Mouse (Mus musculus) gastrocnemius, postnatal 36 days (tissue): ENCODE data around the gene Aldh4a1. TPM values are rescaled to one million over a fixed set of nuclear protein-coding genes. Genes with fewer than 3 reads are reported as not detected.

ENCODE experiments used
- DNase-seq, 2 experiments: peaks; one replicate each; pipeline ENCODE4 v3.0.0; 2022
- intact Hi-C: fragments of 180-260 bp; cut with DNase I; formaldehyde crosslinking; loops from one replicate; pipeline ENCODE4 v1.15.1; 2025
- microRNA-seq, 2 experiments: library from miRNA; unstranded; fragments of <30 nt; microRNA quantifications; one replicate each; pipeline ENCODE4 v1.2.0; 2021
- total RNA-seq, 2 experiments: library from RNA; stranded (reverse); gene quantifications; 2 replicates each; pipeline ENCODE4 v1.2.3; 2021

Gene Aldh4a1
- total RNA-seq, 2 experiments from 2014 or later, result 63.9 to 75.8 TPM

DNA sequence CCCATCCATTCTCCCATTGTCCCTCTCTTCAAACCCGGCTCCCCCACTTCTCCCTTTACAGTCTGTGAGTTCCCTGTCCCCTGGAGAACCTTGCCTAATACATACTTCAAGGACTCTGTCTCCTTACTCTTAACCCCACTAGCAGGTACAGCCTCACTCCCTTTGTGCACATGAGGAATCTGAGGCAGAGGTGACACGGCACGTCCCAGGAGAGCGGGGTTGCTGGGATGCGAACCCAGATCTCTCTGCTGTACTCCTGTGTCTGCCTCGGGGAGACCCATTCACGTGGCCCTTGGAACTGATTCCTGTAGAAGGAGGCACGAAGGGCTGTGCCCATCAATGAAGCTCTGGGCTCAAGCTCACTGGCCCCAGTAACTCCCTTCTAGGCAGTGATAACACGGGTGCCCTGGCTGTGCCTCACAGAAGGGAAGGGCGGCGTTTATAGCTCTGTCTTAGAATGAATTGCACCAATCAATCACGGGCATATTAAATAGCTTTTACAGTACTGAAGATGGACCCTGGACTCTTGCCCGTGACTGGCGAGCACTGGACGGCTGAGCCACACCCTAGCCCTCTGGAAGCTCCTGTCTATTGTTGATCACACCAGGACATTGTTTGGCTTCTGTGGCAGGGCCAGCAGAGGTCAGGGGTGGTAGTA lies 27.5 kb downstream of the Aldh4a1 start:
- intact Hi-C loops, result no loop called here
- no peak for DNase-seq

DNA sequence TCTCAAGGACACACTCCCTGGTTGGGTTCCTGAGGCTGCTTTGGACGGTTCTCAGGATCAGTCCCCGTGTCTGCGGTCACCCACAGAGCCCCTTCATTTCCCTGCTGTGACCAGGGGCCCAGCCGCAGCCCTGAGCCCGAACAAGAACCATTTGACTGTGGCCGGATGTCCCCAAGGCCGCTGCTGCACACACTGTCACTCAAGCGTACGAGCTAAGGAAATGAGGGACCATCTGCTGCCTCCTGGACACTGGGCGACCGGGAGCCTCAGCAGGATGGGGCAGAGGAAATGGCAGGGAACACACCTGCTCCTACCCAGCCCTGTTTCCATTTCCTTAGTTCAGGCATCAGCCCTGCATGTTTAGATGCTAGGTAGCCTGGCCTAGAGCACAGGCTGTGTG lies 28.2 kb downstream of the Aldh4a1 start:
- no peak for DNase-seq
- intact Hi-C loops, result no loop called here

DNA sequence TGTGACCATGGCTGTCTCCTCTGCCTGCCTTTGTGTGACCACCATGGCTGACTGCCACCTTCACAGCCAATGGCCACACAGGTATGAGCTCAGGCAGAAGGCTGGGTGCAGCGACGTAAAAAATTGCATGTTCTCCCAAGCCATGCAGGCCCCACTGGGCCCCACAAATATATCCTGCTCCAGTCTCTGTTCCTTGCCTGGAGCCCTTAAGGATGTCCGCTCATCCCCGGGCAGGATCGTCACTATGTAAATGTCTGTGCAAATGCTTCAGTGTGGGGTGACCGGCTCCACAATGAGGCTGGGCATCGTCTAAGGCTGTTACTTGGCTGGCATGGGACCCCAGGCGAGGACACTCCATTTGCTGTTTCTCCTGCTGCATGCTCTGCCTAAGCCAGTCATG lies 30.6 kb downstream of the Aldh4a1 start, which contains the start of gene Tas1r2:
Gene Tas1r2 (plus strand): TSS at position 301 of the 400 bp plus-strand sequence.
- no peak for DNase-seq
- intact Hi-C loops, result no loop called here

DNA sequence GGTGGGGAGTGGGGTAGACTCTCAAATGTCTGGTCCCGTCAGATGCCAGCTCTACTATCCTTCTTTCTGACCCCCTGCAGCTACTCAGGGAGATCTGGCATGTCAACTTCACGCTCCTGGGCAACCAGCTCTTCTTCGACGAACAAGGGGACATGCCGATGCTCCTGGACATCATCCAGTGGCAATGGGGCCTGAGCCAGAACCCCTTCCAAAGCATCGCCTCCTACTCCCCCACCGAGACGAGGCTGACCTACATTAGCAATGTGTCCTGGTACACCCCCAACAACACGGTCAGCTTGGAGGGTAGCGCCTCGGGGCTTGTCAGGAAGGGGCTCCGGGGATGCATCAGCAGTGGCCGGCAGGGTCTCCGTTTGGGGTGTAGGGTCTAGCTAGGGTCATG lies 39.2 kb downstream of the Aldh4a1 start:
- no peak for DNase-seq
- intact Hi-C loops, result no loop called here

DNA sequence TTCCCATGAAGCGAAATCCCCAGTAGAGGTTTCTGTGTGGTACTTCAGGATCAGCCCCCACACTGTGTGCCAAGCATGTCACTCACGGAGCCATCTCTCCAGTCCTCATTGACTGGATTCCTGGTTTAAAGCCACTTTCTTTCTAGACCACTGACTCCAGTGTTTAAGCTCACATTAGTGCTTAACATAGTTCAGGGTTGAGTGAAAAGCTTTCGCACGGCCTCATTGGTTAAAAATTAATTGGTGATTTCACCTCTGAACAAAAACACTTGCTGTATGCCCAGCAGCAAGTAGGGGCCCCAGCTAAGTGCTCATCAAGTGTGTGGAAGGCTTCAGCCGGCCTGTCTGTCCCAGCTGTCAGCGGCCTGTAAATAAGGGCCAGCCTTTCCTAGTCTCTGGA lies 45.0 kb downstream of the Aldh4a1 start:
- DNase-seq, result no peak
- intact Hi-C loops, result no loop called here

DNA sequence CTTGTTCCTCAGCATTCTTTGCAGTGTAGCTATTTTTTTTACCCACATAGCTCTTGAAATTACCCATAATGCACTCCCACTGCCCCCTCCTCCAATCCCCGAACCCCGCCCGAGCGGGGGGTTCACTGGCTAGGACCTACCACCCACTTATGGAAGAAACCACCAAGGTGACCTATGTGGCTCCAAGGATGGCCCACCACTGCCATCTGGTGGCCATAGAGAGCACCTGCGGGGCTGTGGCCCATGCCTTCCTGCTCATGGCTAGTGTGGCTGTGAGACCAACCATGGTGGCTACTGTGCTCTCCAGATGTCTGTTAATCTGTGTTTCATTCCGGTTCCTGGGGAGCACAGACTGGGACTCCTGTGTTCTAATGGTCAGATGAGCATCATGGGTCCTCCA lies 47.2 kb downstream of the Aldh4a1 start:
- DNase-seq, result peak; percentile 42 to 44
- intact Hi-C loops, result loop anchor here (1.0 kb wide), 1 partner anchor 26 kb away; no protein-coding TSS in a partner anchor

DNA sequence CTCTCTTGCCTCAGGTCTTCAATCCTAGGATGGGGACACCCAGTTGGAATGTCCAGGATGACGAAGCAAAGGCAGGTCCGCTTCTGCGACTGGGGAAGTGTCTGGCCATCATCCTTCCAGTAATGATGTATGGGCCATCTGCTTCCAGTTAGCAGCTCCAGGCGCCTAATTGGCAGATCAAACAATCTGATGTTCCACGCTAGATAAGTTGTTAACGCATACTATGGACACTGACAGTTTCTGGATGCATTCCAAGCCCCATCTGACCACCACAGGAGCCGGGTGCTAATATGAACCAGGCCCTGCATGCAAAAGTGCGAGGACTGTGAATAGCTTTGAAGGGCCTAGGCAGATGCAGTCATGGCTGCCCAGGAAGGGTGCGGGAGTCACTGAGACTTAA lies 53.0 kb downstream of the Aldh4a1 start:
- intact Hi-C loops, result no loop called here
- no peak for DNase-seq

DNA sequence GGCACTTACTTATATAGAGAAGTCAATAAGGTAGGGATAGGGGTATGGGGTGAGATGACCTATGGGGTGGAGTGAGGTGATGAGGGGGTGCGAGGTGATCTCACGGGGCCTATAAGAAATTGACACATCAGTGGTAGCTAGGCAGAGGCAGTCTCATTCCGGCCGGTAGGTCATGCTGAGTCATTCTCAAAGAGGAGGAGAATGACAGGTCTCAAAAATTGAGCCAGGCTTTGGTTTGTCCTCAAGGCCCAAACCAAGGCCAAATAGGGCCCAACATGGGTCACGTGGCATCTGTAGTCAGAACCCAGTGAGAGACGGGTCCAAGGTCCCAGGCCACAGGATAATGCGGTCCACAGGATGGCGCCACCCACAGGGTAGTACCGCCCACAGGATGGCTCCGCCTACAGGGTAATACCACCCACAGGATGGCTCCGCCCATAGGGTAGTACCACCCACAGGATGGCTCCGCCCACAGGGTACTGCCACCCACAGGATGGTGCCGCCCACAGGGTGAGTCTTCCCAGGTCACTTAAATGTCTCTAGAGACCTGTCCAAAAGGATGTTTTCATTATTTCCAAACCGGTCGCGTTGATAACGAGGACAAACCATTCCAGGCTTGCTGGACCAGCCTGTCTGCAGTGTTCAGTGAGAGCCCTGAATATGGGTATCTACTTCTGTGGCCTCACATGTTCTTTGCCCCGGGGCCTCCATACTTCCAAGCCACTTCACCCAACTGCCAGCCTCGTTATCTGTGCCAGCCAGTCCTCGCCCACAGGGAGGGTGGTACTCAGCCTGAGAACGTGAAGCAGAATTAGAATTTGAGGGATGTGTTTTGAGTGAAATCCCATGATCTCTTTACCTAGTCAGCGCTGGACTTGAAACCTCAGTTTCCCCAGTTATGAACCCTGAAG lies 61.3 kb downstream of the Aldh4a1 start:
- DNase-seq, result no peak

DNA sequence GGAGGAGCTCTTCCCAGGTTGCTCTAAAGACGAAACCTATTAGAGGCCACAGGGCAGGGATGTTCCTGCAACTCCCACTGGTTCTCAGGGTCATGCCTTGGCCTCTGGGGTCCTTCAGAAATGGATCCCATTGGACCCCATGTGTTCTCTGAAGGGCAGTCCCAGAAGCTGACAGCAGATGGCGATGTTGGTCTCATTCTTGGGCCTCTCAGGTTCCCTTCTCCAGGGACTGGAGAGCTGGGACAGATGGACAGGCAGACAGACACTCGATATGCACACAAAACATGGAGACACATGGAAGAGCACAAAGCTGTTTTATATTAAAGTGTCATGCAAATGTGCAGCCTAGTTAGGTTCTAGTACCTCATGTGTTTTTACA lies 62.0 kb downstream of the Aldh4a1 start:
- DNase-seq, result peak in 1 of 2 experiments; percentile 48
- intact Hi-C loops, result loop anchor here (2.0 kb wide), 1 partner anchor 174 kb away; no protein-coding TSS in a partner anchor

More for the DNA sequence above, 61.3 kb downstream of the Aldh4a1 start:
- intact Hi-C loops, result loop anchor here (2.0 kb wide), 1 partner anchor 175 kb away; no protein-coding TSS in a partner anchor

DNA sequence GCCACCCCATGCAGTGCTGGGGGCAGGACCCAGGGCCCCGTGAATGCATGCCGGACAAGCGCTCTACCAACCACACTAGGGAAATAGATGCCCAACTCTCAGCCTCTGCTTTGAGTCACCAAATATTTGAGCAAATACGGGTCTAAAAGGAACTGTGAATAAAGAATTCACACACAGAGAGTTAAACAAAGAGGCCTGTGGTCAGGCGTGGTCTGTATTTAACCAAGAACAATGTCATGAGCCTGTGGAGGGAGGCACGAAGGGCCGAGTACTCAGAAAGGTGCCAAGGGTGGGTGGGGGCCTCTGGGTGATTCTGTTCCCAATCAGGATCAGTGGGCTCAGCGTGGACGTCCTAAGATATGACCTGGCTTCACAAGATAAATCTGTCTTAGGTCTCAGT lies 65.4 kb downstream of the Aldh4a1 start:
- DNase-seq, result no peak
- intact Hi-C loops, result no loop called here

DNA sequence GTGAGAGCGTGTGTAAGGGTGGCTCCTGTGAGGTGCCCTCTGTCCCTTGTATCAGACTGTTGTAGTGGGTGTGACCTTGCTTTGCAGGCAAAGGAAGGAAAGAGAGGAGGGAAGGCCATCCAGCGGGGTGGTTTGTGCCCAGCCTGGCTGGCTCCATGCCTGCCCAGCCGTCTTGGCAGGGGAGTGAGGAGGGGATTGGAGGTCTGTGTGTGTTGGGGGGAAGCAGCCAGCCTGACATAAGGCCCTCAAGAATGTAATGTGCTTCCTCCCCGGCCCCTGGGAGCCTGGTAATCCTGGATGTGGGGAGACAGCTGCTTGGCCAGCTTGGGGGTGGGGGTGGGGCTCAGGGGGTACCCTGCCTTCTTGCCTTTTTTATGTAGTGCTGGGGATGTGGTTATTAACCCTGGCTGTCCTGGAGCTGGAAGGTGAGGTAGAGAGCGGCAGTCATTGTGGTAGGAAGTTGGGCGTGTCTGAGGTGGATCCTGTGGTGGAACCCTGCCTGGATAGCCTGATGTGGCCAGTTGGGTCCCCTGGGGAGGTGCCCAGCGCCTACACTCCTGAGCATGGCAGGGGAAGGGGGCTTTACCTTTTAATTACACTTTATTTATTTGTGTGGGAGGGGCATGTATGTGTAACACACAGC lies 67.1 kb downstream of the Aldh4a1 start:
- DNase-seq, result no peak
- intact Hi-C loops, result no loop called here

DNA sequence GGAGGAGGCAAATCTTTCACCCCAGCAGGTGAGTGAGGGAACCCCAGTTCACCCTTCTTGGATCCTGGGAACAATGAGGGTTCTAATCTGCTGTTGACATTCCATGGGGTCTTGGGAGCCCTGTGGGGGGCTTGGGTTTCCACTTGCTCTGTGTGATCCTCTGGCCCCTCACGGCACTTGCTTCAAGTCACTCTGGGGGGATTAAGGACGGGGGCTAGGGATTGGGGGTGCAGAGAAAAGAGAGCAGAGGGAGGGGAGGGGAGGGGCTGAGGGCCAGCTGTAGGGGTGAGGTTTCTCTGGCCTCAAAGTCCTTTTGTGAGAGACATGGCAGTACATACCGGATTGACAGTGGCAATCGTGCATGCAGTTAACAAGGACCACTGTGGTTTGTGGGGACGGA lies 70.6 kb downstream of the Aldh4a1 start:
- no peak for DNase-seq
- intact Hi-C loops, result no loop called here

DNA sequence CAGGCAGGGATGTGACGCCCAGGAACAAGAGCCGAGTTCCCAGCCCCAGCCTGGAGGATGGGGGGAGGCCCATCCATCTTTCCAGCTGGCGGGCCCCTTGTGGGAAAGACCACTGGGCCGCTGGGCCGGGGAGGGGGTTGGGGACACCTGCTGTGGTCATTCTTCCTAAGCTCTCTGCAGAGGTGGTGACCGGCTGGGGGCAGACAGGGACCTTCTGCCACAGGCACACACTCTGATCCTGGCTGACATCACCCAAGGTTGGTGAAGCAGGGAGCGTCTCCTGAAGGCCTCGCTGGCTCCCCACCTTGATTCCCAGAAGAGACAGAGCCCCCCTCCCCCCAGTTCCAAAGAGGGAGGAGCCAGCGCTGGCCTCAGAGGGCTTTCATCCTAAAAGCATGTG lies 75.1 kb downstream of the Aldh4a1 start:
- DNase-seq, result no peak
- intact Hi-C loops, result no loop called here

DNA sequence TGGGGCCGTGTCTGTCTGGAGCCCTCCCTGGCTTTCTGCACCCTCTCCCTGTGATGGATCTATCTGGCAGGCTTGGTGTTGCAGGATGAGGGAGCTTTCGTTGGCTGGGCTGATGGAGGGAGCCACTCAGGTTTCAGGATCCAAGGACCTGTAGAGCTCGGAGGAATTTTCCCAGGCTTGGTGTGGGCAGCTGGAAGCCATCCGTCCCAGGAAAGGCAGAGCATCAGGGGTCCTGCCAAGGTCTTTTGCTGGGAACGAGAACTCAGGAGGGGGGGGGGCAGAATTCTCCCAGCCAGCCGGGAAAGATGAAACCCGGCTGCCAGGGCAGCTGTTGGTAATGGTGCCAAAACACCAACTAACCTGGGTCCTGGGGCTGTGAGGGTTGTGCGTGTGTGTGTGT lies 75.9 kb downstream of the Aldh4a1 start:
- intact Hi-C loops, result no loop called here

More for the DNA sequence above, 75.9 kb downstream of the Aldh4a1 start:
- DNase-seq, result no peak

Small RNAs within 50 kb of the gene (microRNA-seq; reads per million reads assigned to microRNA genes)
- gene Gm25571 (0 reads per million in 2 experiments), gene Mir7020 (0 to 0.74 reads per million in 2 experiments)

Other genes with a start within 250 kb of the Aldh4a1 start
- 1 to 10 TPM; 2.0 to 2.1 TPM for gene Iffo2, start 92.3 kb upstream of the Aldh4a1 start, total RNA-seq
- gene Gm21969, start 19.7 kb upstream of the Aldh4a1 start, total RNA-seq, result not detected
- gene Tas1r2, start 30.7 kb downstream of the Aldh4a1 start, total RNA-seq, result not detected
- 1 to 10 TPM; 1.7 to 3.1 TPM for gene Pax7, start 210.7 kb downstream of the Aldh4a1 start, total RNA-seq